Mouse (Mus musculus): ENCODE measurements around the gene Gm29866. TPM values are rescaled to one million over a fixed set of nuclear protein-coding genes. Genes with fewer than 3 reads are reported as not detected.

The Gm29866 gene
- not detected for total RNA-seq (2023)

DNA sequence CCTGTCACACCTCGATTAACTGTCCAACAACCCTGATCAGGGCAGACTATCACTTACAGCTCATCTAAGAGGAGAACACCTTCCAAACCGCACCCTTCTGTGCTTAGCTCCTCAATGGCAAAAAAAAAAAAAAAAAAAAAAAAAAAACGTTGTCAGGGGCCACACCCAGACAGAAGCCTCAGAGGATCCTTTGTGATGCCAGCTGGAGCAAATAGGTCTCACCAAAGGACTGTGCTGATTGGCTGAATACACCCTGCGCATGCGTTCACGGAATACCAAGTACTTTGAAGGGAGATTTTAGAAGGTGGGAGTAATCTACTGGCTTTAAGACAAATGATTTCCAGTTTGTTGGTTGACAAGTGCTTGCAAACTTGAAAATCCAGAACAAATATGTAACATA lies at the start of gene Gm29866:
TSS of gene Gm29866 (minus strand) at position 101 of the 400 bp plus-strand sequence.

Other genes with a start within 250 kb of the Gm29866 start
- not detected for gene Gm20909, start 170.9 kb upstream of the Gm29866 start, total RNA-seq (2023)
- gene Gm20865, start 247.9 kb upstream of the Gm29866 start, total RNA-seq (2023) = not detected